Mouse (Mus musculus) spleen, postnatal 4 days (tissue): ENCODE data around the gene Pecam1.
"Not testable (repeated sequence)": the region's sequence is repeated elsewhere in the genome, so short reads cannot be mapped to it uniquely, and the experiment has no call there.

ENCODE experiments used
- DNase-seq, 2 experiments: peaks; one replicate each; pipeline ENCODE4 v3.0.0; 2022; ENCODE audit warnings: low spot score in 2 of 2

Gene Pecam1

GRCm38 (mm10) chr11:106750121-106750751, at the start of gene Pecam1:
Pecam1 (minus strand) TSS chr11:106750628.
- DNase-seq, result peak in 1 of 2 experiments; percentile 65

DNA sequence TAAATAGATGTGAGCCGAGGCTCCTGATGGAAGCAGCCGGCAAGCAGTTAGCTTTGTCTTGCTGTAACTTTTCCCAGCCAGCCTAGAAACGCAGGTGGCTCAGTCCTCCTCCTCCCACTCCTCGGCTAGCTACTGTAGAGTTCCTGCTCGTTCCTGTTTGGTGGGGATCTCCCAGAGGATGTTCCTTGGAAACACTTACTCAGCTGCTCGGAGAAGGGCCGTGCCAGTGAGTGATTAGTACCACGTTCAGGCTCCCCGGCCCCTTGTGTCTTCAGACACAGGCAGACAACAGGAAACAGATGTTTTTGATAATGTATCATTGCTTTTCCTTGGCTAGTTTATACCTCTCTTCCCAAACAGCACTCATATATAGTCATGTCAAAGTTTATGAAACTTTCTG, 45.3 kb upstream of the Pecam1 start:
- DNase-seq, result no peak

GRCm38 (mm10) chr11:106793846-106794245, 43.4 kb upstream of the Pecam1 start:
- DNase-seq, result no peak

DNA sequence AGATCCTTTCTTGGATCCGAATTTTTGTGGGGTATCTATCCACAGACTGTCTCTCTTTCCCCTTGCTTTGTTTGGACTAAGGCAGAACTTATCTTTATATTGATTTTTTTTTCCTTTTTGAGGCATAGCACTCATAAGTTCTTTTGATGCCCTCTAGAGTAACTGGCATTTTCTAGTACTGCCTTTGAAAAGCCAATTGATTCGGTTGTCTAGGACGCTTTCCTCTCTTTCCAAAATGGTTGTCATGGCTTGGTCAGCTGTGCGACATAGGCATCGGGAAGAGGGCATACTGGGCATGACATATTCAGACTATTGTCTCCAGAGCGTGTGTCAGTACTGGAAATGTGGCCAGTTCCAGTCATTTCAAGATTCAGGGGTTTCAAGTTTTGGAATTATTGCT, 39.2 kb upstream of the Pecam1 start:
- no peak for DNase-seq

GRCm38 (mm10) chr11:106788775-106789459, 38.5 kb upstream of the Pecam1 start, which contains the start of the genes Ddx5 and Cep95:
Ddx5 (minus strand) TSS chr11:106789185.
Cep95 (plus strand) TSS chr11:106789252.
- DNase-seq, result peak; percentile 97

DNA sequence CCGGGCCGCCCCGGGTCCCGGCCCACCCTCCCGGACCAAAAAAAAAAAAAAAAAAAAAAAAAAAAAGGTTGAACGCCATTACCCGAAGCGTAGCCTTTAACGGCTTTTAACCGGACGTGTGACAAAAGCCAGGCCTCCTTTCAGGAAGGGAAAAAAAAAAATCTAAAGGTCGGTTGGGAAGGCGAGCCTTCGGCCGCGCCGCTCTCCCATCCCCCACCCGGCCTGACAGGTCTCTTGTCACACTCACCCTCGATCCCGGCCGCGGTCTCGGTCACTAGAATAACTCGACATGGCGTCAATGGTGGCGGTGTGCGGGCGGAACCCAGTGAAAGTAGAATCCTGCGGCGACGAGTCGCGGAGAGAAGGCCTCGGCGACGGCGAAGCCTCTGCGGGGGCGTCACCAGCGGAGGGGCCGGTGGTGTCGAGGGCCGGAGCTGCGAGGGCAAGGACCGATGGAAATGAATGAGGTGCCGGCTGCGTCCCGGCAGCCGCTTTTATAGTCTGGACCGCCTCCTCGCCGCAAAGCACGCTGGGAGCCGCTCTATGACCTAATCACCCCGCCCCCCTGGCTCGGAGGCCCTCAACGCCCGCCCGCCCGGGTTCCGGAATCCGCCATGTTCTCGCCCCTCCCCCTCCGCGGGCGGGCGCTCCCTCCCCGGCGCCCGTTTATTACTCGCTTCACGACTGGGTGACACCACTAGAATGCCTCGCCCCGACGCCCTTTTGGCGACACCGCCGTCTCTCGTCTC, 37.8 kb upstream of the Pecam1 start:
- DNase-seq, result peak; percentile 100

DNA sequence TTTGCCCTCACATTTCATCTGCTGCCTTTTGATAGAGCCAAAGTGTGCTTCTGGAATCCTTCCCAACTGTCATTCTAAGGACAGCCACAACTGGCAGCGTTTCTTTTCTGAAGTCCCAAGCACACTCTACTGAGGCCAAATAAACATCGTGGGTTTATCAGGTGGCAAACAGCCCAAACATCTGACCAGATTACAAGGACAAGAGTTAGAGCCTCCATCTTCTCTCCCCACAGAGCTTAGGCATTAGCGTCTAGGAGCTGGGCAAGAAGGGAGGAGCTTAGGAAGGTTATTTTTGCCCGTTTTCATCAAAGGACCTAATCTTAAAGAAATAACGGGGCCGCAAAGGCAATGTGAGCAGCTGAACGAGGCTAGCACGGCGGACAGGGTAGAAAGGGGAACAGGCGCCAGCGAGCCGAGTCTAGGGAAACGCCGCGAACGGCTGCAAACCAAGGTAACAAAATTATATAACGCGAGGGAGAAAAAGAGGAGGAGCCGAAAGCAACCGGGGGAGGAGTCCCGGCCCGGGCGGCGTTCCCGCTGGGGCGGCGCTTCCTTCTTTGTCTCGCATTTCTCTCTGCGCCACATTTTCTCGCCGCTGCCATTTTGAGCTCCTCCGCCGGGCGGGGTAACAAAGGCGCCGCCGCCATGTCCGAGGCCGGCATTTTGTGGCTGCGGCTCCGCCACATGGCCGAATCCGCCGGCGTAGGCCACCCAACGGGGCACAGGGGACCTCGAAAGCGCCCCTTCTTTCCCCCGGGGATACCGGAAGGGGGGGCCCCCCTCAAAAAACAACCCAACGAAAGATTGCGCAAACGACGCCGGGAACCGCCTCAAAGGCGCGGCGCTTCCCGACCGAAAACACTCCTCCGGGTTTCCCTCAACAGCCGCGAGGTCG, 37.0 kb upstream of the Pecam1 start:
- peak; percentile 92 to 95 for DNase-seq

DNA sequence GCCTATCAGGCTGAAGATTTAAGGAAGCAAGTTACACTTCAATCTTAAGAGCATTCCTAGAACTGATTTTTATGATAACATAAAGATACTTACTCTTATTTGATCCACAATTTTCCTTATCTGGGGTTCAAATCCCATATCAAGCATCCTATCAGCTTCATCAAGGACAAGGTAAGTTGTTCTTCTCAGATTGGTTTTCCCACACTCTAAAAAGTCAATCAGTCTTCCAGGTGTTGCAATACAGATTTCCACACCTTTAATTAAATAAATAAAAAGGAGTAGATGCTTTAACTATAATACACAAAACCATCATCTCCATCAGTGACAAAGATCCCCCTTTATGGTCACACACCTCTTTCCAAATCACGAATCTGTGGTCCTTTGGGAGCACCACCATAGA, 34.6 kb upstream of the Pecam1 start:
- DNase-seq, result no peak

DNA sequence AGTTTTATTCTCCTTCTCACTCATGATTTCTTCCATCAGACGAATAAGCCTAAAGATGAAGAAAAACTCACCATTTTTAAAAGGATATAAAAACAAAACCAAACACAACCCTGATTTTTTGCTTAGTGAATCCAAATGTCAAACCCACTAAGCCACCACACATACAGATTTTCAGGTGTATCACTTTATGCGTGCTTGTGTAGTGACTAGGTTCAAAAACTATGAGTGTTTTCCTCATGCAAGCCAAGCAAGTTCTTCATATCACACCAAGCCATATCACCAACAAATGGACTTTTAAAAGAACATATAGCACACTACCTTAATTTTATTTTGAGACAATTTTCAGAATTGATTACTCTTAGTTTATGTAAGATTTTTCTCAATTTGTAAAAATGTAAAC, 34.0 kb upstream of the Pecam1 start:
- no peak for DNase-seq

GRCm38 (mm10) chr11:106782841-106783764, 32.7 kb upstream of the Pecam1 start:
- no peak for DNase-seq

- DNase-seq, result not testable (repeated sequence)
Observed at GRCm38 (mm10) chr11:106782271-106782670, 31.8 kb upstream of the Pecam1 start.

DNA sequence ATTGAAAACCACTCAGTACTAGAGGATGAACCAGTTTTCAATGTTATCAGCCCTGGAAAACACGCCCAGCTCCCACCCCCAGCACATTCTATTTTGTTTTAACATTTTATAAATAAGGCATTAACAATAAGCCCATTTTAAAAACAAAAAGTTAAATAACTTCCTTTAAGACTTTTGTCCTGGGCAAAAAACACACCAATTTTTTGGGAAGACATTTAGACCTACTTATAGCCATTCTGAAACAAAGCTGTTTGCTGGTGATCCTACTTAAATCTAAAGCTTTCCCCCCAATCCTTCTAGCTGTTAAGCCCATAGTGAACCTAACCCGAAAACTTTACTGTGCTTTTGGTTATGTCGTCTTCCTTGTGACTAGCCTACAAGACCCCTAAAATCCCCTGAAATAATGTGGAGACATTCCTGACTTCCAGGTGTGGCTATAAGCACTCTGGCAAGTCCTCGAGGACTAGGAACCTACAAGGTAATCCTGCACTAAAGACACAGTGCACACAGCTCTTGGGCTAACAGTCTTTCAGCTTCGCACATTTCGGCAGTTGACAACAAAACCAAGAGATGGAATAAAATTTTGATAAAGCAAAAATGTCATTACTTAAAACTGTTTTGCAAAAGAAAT, 30.3 kb upstream of the Pecam1 start:
- no peak for DNase-seq

DNA sequence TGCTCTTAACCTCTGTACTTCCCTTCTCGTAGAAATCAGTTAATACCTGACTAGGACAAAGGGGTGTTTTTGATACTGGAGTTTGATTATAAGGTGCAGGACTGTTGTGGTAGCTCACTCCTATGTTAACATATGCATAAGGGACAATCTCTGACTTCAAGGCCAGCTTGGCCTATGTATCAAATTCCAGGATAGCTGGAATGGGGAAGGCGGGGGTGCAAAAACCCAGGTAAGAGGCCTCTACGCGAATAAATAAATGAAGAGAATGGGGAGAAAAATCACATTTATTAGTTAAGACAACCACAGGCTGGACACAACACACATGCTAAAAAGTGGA, 29.6 kb upstream of the Pecam1 start:
- peak in 1 of 2 experiments; percentile 57 for DNase-seq

DNA sequence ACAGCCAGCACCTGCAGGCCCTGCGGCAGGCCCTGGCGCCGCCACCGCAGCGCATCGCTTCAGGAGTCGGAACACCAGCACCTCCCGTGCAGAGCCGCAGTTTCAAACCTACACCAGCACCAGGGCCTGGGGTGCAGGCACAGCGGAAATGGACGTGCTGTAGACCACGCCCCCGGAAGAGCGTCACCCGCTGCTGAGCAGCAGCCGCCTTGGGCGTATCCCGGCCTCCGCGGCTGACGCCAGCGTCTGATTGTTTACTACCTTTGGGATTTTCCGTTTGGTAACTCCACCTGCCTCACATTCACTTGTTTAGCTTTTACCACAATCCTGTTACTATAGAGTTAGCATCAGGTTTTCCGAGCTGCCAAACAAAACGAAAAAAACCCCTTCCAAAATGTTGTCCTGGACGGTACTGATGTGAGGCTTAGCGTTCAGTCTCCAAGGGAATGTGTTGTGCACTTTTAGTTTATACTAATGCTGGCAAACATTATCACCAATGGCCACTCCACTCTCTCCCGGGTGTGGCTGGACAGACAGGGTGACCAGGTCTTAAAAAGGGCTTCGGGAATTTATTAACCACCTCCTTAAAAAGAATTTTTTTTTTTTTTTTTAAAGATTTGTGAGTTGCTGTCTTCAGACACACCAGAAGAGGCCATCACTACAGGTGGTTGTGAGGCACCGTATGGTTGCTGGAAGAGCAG, 29.1 kb upstream of the Pecam1 start, which contains the start of gene Polg2:
Gene Polg2 (minus strand): TSS at position 150 of the 701 bp plus-strand sequence.
- DNase-seq, result peak; percentile 89 to 95

GRCm38 (mm10) chr11:106778589-106779387, 28.4 kb upstream of the Pecam1 start:
- no peak for DNase-seq

GRCm38 (mm10) chr11:106778132-106778531, 27.7 kb upstream of the Pecam1 start:
- no peak for DNase-seq

DNA sequence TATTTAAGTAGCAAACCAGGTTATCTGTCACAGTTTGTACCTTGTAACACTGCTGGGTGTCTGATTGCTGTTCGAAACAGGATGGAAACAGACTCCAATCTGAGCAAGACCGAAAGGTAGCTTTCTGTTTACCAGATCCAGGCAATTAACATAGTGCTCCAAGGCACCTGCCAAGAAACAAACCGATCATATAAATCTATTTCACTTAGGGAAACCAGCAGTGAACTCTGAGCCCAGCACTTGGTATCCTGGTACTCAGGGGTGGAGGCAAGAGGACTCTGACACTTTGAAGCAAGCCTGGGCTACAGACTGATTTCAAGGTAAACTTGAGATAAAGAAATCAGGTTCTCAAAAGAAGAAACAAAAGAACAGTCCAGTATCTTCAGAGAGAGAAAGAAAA, 27.0 kb upstream of the Pecam1 start:
- no peak for DNase-seq

GRCm38 (mm10) chr11:106776960-106777359, 26.5 kb upstream of the Pecam1 start:
- no peak for DNase-seq

GRCm38 (mm10) chr11:106773061-106773460, 22.6 kb upstream of the Pecam1 start:
- DNase-seq, result no peak
